Mouse (Mus musculus) CH12.LX (cell line): ENCODE measurements at regions not wholly inside any gene's neighbourhood (a gene's known extent, or its start where the extent isn't known, plus 50 kb on each side); places are given as distances from the start of the nearest gene placed in this dataset.

ENCODE experiments used
- DNase-seq: peaks from one replicate; pipeline ENCODE4 v3.0.0-alpha.2; 2013; ENCODE audit errors: extremely low read depth
- H3K27ac ChIP-seq: 2 replicates; pipeline ENCODE4 v1.5.1; 2012; ENCODE audit warnings: low read depth, mild to moderate bottlenecking, control low read depth, moderate library complexity; ENCODE audit not compliant: insufficient read depth
- H3K27me3 ChIP-seq: replicated peaks from 2 replicates; pipeline ENCODE3; 2012; ENCODE audit warnings: inconsistent platforms
- H3K36me3 ChIP-seq, 2 experiments: replicated peaks in 1 of 2; 2 replicates each; pipeline versions ENCODE3 to v1.6.1; 2012; ENCODE audit warnings: inconsistent platforms in 1 of 2, low read length in 1 of 2, mild to moderate bottlenecking in 1 of 2, mixed read lengths in 1 of 2, moderate library complexity in 1 of 2; ENCODE audit not compliant: control insufficient read depth in 1 of 2, insufficient read depth in 1 of 2
- H3K4me1 ChIP-seq, 2 experiments: 2 replicates each; pipeline ENCODE4 v1.6.1; 2012; ENCODE audit warnings: inconsistent platforms in 1 of 2, moderate library complexity in 1 of 2; ENCODE audit not compliant: insufficient read depth in 2 of 2, control insufficient read depth in 1 of 2
- H3K4me2 ChIP-seq: 2 replicates; pipeline ENCODE4 v1.6.1; 2012; ENCODE audit warnings: low read depth, mild to moderate bottlenecking, control low read depth; ENCODE audit not compliant: poor library complexity, insufficient read depth, severe bottlenecking
- H3K4me3 ChIP-seq, 3 experiments: fragments of 150-350 bp in 1 of 3; sonication (generic) in 1 of 3; replicated peaks in 1 of 3; 2 replicates each; pipeline versions ENCODE3 to v1.5.1; 2011 to 2012; ENCODE audit warnings: low read depth in 2 of 3, low read length in 2 of 3, mild to moderate bottlenecking in 2 of 3, moderate library complexity in 2 of 3, control low read depth in 1 of 3, improper control_type of control experiment in 1 of 3, inconsistent platforms in 1 of 3, mixed read lengths in 1 of 3; ENCODE audit not compliant: poor library complexity in 1 of 3
- H3K79me2 ChIP-seq: replicated peaks from 2 replicates; pipeline ENCODE4 v1.6.1; 2012; ENCODE audit warnings: mild to moderate bottlenecking, moderate library complexity; ENCODE audit not compliant: control insufficient read depth, poor library complexity, insufficient read depth, severe bottlenecking; ENCODE audit errors: extremely low read depth
- H3K9ac ChIP-seq: 2 replicates; pipeline ENCODE4 v1.6.1; 2012; ENCODE audit warnings: low read depth, mild to moderate bottlenecking, control low read depth, moderate library complexity; ENCODE audit not compliant: insufficient read depth
- H3K9me3 ChIP-seq: replicated peaks from 2 replicates; pipeline ENCODE3; 2012; ENCODE audit warnings: low read length, inconsistent platforms, mixed read lengths
- BHLHE40 ChIP-seq: IDR thresholded peaks from 2 replicates; pipeline ENCODE4 v1.6.1; 2011; ENCODE audit warnings: mild to moderate bottlenecking, low read depth, low read length, improper control_type of control experiment
- CTCF ChIP-seq, 2 experiments: IDR thresholded peaks in 1 of 2; conservative IDR thresholded peaks in 1 of 2; 2 replicates each; pipeline ENCODE4 v1.5.1; 2011 to 2012; ENCODE audit warnings: low read depth in 2 of 2, low read length in 2 of 2, improper control_type of control experiment in 1 of 2, inconsistent platforms in 1 of 2, mild to moderate bottlenecking in 1 of 2, moderate library complexity in 1 of 2
- ETS1 ChIP-seq: conservative IDR thresholded peaks from 2 replicates; pipeline ENCODE4 v1.6.1; 2012; ENCODE audit warnings: low read depth, mild to moderate bottlenecking, inconsistent platforms, low read length, improper control_type of control experiment, moderate library complexity
- JUN ChIP-seq: IDR thresholded peaks from 2 replicates; pipeline ENCODE4 v1.6.1; 2011; ENCODE audit warnings: low read depth, mild to moderate bottlenecking, low read length, improper control_type of control experiment, moderate library complexity; ENCODE audit not compliant: insufficient read depth
- MAFK ChIP-seq: IDR thresholded peaks from 2 replicates; pipeline ENCODE4 v1.6.1; 2011; ENCODE audit warnings: low read length, improper control_type of control experiment; ENCODE audit not compliant: insufficient replicate concordance
- MAX ChIP-seq: IDR thresholded peaks from 2 replicates; pipeline ENCODE4 v1.6.1; 2011; ENCODE audit warnings: low read length, improper control_type of control experiment
- MAZ ChIP-seq: IDR thresholded peaks from 2 replicates; pipeline ENCODE4 v1.6.1; 2012; ENCODE audit warnings: low read depth, mild to moderate bottlenecking, inconsistent platforms, low read length, improper control_type of control experiment, moderate library complexity
- MEF2A ChIP-seq: IDR thresholded peaks from 2 replicates; pipeline ENCODE4 v1.6.1; 2014; ENCODE audit warnings: low read depth, mild to moderate bottlenecking, inconsistent platforms, low read length, improper control_type of control experiment, borderline replicate concordance
- MXI1 ChIP-seq: IDR thresholded peaks from 2 replicates; pipeline ENCODE4 v1.6.1; 2011; ENCODE audit warnings: mild to moderate bottlenecking, low read depth, low read length, improper control_type of control experiment
- NRF1 ChIP-seq: IDR thresholded peaks from 2 replicates; pipeline ENCODE4 v1.6.1; 2014; ENCODE audit warnings: low read depth, mild to moderate bottlenecking, inconsistent platforms, low read length, improper control_type of control experiment, moderate library complexity
- POLR2A ChIP-seq: IDR thresholded peaks from 2 replicates; pipeline ENCODE4 v1.6.1; 2011; ENCODE audit warnings: low read depth, mild to moderate bottlenecking, improper control_type of control experiment, low read length
- RAD21 ChIP-seq: IDR thresholded peaks from 2 replicates; pipeline ENCODE4 v1.6.1; 2011; ENCODE audit warnings: low read depth, mild to moderate bottlenecking, low read length, improper control_type of control experiment, moderate library complexity
- SMC3 ChIP-seq: IDR thresholded peaks from 2 replicates; pipeline ENCODE4 v1.6.1; 2011; ENCODE audit warnings: low read depth, low read length, improper control_type of control experiment
- TBP ChIP-seq: conservative IDR thresholded peaks from 2 replicates; pipeline ENCODE4 v1.6.1; 2011; ENCODE audit warnings: low read depth, low read length, improper control_type of control experiment
- TCF12 ChIP-seq: IDR thresholded peaks from 2 replicates; pipeline ENCODE4 v1.6.1; 2014; ENCODE audit warnings: low read depth, mild to moderate bottlenecking, inconsistent platforms, low read length, improper control_type of control experiment
- UBTF ChIP-seq: IDR thresholded peaks from 2 replicates; pipeline ENCODE4 v1.6.1; 2012; ENCODE audit warnings: low read depth, mild to moderate bottlenecking, inconsistent platforms, low read length, improper control_type of control experiment, moderate library complexity
- USF1 ChIP-seq: IDR thresholded peaks from 2 replicates; pipeline ENCODE4 v1.6.1; 2014; ENCODE audit warnings: low read depth, mild to moderate bottlenecking, inconsistent platforms, low read length, improper control_type of control experiment
- ZC3H11A ChIP-seq: IDR thresholded peaks from 2 replicates; pipeline ENCODE4 v1.6.1; 2012; ENCODE audit warnings: low read depth, mild to moderate bottlenecking, inconsistent platforms, low read length, improper control_type of control experiment
- dilution Hi-C: fragments of 300-500 bp; cut with MboI; formaldehyde crosslinking; loops from 2 replicates; pipeline ENCODE4 v1.14.3; 2020; ENCODE audit warnings: low sequenced_read_pairs; ENCODE audit not compliant: extremely low pct_unique_long_range_greater_than_20kb, extremely low pct_ligation_motif_present
- in situ Hi-C: fragments of 300-500 bp; cut with MboI; formaldehyde crosslinking; loops from 3 replicates; pipeline ENCODE4 v1.14.3; 2019; ENCODE audit warnings: low sequenced_read_pairs, low pct_ligation_motif_present, low pct_unique_long_range_greater_than_20kb, mixed read lengths

- no peaks in the 10 kb centered on the region for H3K79me2 ChIP-seq
- no peaks in the 10 kb centered on the region for H3K36me3 ChIP-seq
- peaks cover 40% of the 10 kb centered on the region for H3K9me3 ChIP-seq
- no peak for DNase-seq
- no peak overlapping the region for H3K27ac ChIP-seq
- dilution Hi-C loops (no loop called here), in situ Hi-C loops (no loop called here)
- no peak overlapping the region for H3K4me2 ChIP-seq
- TF ChIP-seq TCF12 (no peak), JUN (no peak), MAFK (no peak), SMC3 (no peak), MAX (no peak), CTCF (conservative IDR thresholded peaks at IDR 0.05 in 1 of 2, IDR thresholded peaks at IDR 0.05 in 1 of 2; ENCODE audit: low read depth in 2 of 2, low read length in 2 of 2) (no peak), TBP (no peak), USF1 (no peak), ETS1 (no peak), MXI1 (no peak), UBTF (no peak), MEF2A (no peak), POLR2A (no peak), NRF1 (no peak), ZC3H11A (no peak)
- H3K27me3 ChIP-seq = no peaks in the 10 kb centered on the region
- H3K9ac ChIP-seq = no peak overlapping the region
- H3K4me1 ChIP-seq = no peaks in the 10 kb centered on the region
- H3K4me3 ChIP-seq = no peak overlapping the region
Measured at GRCm38 (mm10) chr3:56295578-56295977, 112.1 kb upstream of the Nbea start.

DNA sequence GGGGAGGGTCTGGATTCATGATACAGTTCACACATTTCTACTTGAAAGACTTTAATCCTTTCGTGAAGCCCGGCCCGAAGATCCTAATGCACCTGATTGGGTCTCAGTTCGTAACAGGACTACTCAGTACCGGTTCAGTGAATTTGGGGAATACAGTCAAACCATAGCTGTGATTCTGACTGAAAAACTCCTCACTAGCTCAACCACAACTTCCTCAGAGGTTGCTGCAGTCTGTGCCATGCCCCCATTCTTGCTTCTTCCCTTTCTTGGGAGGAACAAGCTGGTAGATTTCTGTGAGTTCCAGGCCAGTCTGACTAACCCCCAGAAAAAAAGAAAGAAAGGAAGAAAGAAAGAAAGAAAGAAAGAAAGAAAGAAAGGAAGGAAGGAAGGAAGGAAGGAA is 98.0 kb upstream of the Nbea start:
- Histone ChIP-seq H3K4me2 (no peak overlapping the region), H3K27me3 (no peaks in the 10 kb centered on the region), H3K4me3 (no peak overlapping the region), H3K9ac (no peak overlapping the region), H3K9me3 (peaks cover 36% of the 10 kb centered on the region), H3K79me2 (no peaks in the 10 kb centered on the region), H3K36me3 (no peaks in the 10 kb centered on the region), H3K27ac (no peak overlapping the region), H3K4me1 (no peaks in the 10 kb centered on the region)
- TF ChIP-seq POLR2A (no peak), MAZ (no peak), BHLHE40 (no peak), RAD21 (no peak)
- DNase-seq = no peak
- in situ Hi-C loops (no loop called here), dilution Hi-C loops (no loop called here)
